Mouse (Mus musculus): ENCODE results near the gene Rel. TPM values are rescaled to one million over a fixed set of nuclear protein-coding genes. Genes with fewer than 3 reads are reported as not detected.

Gene Rel
- 10 to 100 TPM; 39.3 to 42.4 TPM for total RNA-seq (2023)

DNA sequence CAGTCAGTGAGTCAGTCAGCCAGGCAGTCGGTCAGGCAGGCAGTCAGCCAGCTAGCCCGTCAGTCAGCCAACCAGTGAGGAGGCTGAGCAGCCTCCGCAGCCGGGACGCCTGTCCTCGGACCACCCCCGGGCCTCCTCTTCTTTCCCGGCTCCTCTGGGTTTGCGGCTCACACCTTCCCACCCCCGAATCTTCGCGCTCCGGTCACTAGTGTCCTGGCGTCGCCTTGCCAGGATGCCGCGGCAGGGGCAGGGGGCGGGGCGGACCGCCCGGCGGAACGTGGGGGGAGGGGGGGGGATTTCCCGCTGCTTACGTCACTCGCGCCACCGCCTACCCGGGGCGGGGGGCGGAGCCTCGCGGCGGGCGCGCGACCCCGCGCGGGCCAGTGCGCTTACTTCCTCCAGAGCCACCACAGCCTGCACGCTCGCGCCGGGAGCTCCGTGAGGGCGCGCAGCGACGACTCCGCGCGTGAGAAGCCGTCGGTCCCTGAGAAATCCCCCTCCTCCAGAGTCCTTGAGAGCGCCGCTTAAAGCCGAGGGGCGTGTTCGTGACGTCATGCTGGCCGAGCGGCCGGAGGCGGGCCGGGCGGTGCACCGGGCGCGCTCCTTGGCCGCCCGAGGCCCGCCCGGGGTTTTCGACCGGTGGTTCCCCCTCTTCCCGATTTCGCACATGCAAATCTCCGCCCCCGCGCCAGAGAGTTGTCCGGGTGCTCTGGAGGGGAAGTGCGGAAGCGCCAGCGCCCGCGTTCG, at the start of gene Rel:
Gene Rel (minus strand): TSS at position 211 of the 747 bp plus-strand sequence.

Other genes starting within 250 kb of the Rel start
- not detected for gene 1700093K21Rik, start 249.8 kb downstream of the Rel start, total RNA-seq (2023)
- 1 to 10 TPM; 3.9 to 7.3 TPM for gene 0610010F05Rik, start 137.3 kb downstream of the Rel start, total RNA-seq (2023)
- gene Pus10, start 105.3 kb downstream of the Rel start, total RNA-seq (2023): 10 to 100 TPM; 21.0 to 24.9 TPM
- 10 to 100 TPM; 20.8 to 21.6 TPM for gene Pex13, start 105.0 kb downstream of the Rel start, total RNA-seq (2023)
- gene Papolg, start 124.3 kb upstream of the Rel start, total RNA-seq (2023): 10 to 100 TPM; 38.6 to 43.5 TPM

Data from T-cell, adult 66 days (primary cell).